ENCODE assay signal across 1 mouse cellular context in genomic region chr19:46075616-46076607, GRCm38 (mm10).
TF ChIP-seq lines count a peak whose summit lies in the region.

Gene Nolc1, plus strand, starts transcription at chr19:46075863.

TF ChIP-seq in CH12.LX, 34 proteins besides CTCF, POLR2A, EP300 and RAD21 (continued from another document):
- TF ChIP-seq UBTF (IDR thresholded peaks at IDR 0.05; ENCODE audit: low read depth, low read length) (no peak), ZNF384 (IDR thresholded peaks at IDR 0.05; ENCODE audit: low read depth, low read length) (no peak), MAX (IDR thresholded peaks at IDR 0.05; ENCODE audit: low read length) (peak; percentile 98), SMC3 (IDR thresholded peaks at IDR 0.05; ENCODE audit: low read depth, low read length) (no peak), RCOR1 (conservative IDR thresholded peaks at IDR 0.05; ENCODE audit: low read depth, low read length) (no peak), HCFC1 (IDR thresholded peaks at IDR 0.05; ENCODE audit: low read depth, low read length) (peak; percentile 92), MAZ (IDR thresholded peaks at IDR 0.05; ENCODE audit: low read depth, low read length) (peak; percentile 73; the same call in 1 of the 2 replicates), CHD2 (IDR thresholded peaks at IDR 0.05; ENCODE audit: low read length) (peak; percentile 82), MEF2A (IDR thresholded peaks at IDR 0.05; ENCODE audit: borderline replicate concordance, low read depth, low read length) (peak; percentile 90), MXI1 (IDR thresholded peaks at IDR 0.05; ENCODE audit: low read depth, low read length) (peak; percentile 99), ZC3H11A (IDR thresholded peaks at IDR 0.05; ENCODE audit: low read depth, low read length) (no peak)
